Mouse (Mus musculus) megakaryocyte, embryonic 14.5 days (primary cell): ENCODE data around the gene Prkar2b.

Source experiments
- FLI1 ChIP-seq: IDR thresholded peaks from 2 replicates; pipeline ENCODE4 v1.6.1; 2012; ENCODE audit warnings: low read length, inconsistent platforms, mixed read lengths
- GATA1 ChIP-seq: IDR thresholded peaks from 3 replicates; pipeline ENCODE4 v1.6.1; 2012; ENCODE audit warnings: mixed read lengths, low read length, inconsistent platforms, borderline replicate concordance

DNA sequence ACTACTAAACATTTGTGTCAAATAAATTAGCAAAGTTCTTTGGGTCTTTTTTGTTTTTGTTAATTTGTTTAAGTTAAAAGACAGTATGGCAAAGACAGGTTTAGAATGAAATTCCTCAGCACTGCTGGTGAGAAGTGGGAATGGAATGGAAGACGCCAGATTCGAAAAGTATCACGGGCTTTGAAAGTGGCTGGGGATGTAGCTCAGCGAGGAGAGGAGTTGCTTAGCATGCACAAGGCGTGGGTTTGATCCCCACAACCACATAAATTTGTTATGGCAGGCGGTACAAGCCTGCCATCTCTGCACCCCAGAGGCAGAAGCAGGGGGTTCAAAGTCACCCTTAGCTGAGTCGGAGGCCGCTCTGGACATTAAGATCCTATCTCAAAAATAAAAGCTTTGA is 54.1 kb downstream of the Prkar2b start:
- TF ChIP-seq GATA1 (no peak), FLI1 (no peak)
